Mouse (Mus musculus) cortical plate, adult 2 months (tissue): Measurements from ENCODE around the gene Ptpn12.

Experiments
- CTCF ChIP-seq: fragments of 200-500 bp; IDR thresholded peaks from 2 replicates; pipeline ENCODE4 v1.5.1; 2011; ENCODE audit warnings: mild to moderate bottlenecking, control low read depth, low read length; ENCODE audit not compliant: insufficient read depth; ENCODE audit errors: extremely low read depth
- POLR2A ChIP-seq: fragments of 200-500 bp; IDR thresholded peaks from 2 replicates; pipeline ENCODE4 v1.6.1; 2011; ENCODE audit warnings: mild to moderate bottlenecking, low read length, control low read depth; ENCODE audit not compliant: insufficient read depth; ENCODE audit errors: extremely low read depth

DNA sequence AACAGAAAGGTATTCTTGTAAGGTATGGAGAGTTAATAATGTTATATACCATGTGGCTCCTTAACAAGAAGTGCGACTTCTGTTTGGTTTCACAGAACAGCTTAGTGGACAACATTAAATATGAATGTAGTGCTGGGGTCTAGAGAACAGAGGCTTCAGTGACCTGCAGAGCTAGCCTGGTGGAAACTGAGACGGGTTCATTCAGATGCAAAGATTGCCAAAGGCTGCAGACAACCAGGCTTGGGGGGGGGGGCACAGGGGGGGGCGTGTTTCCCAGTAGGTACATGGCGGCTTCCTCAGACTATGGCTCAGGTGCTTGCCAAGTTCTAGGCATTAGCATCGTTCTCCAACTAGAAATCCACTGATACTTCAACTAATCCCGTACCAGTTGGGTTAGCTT lies 91.3 kb downstream of the Ptpn12 start:
- TF ChIP-seq CTCF (no peak), POLR2A (no peak)
